Mouse (Mus musculus) heart, postnatal 0 days (tissue): ENCODE data around the gene Mcrs1. TPM values are rescaled to one million over a fixed set of nuclear protein-coding genes. Genes with fewer than 3 reads are reported as not detected.

Experiments
- ATAC-seq: fragments of 200-750 bp; cut with Nextera tagmentation; 2 replicates; pipeline ENCODE4 v1.8.0; 2017; ENCODE audit warnings: low read depth, moderate number of reproducible peaks, moderate library complexity; ENCODE audit not compliant: insufficient read depth
- DNase-seq: peaks from one replicate; pipeline ENCODE4 v3.0.0-alpha.2; 2016; ENCODE audit warnings: low spot score
- H3K27ac ChIP-seq: fragments of 300-500 bp; sonication (generic); 2 replicates; pipeline ENCODE4 v1.5.1; 2014; ENCODE audit warnings: low read depth, mild to moderate bottlenecking
- H3K27me3 ChIP-seq: fragments of 300-500 bp; sonication (generic); 2 replicates; pipeline ENCODE4 v1.6.1; 2014; ENCODE audit warnings: low read length, mixed read lengths; ENCODE audit not compliant: control insufficient read depth, insufficient read depth
- H3K36me3 ChIP-seq: fragments of 300-500 bp; sonication (generic); replicated peaks from 2 replicates; pipeline ENCODE4 v1.6.1; 2014; ENCODE audit warnings: low read length, mixed read lengths; ENCODE audit not compliant: control insufficient read depth, insufficient read depth
- H3K4me1 ChIP-seq: fragments of 300-500 bp; sonication (generic); 2 replicates; pipeline ENCODE4 v1.6.1; 2014; ENCODE audit warnings: antibody characterized with exemption; ENCODE audit not compliant: control insufficient read depth, insufficient read depth
- H3K4me2 ChIP-seq: fragments of 300-500 bp; sonication (generic); 2 replicates; pipeline ENCODE4 v1.6.1; 2014; ENCODE audit warnings: low read depth, mild to moderate bottlenecking, low read length, moderate library complexity
- H3K4me3 ChIP-seq: fragments of 300-500 bp; sonication (generic); 2 replicates; pipeline ENCODE4 v1.5.1; 2014; ENCODE audit warnings: low read depth, low read length
- H3K9ac ChIP-seq: fragments of 300-500 bp; sonication (generic); replicated peaks from 2 replicates; pipeline ENCODE4 v1.6.1; 2014; ENCODE audit warnings: low read depth, low read length, mixed read lengths
- H3K9me3 ChIP-seq: fragments of 300-500 bp; sonication (generic); replicated peaks from 2 replicates; pipeline ENCODE4 v1.6.1; 2016; ENCODE audit warnings: low read length; ENCODE audit not compliant: control insufficient read depth
- CTCF ChIP-seq: IDR thresholded peaks from 2 replicates; pipeline ENCODE4 v1.5.1; 2016; ENCODE audit warnings: antibody characterized with exemption, control low read depth, low read depth
- EP300 ChIP-seq: IDR thresholded peaks from 2 replicates; pipeline ENCODE4 v1.6.1; 2016; ENCODE audit warnings: antibody characterized with exemption, low read depth
- WGBS: fragments of 180-500 bp; shearing (Covaris S2); extraction: QIAGEN DNeasy Blood & Tissue Kit; methylation state at CpG from one replicate; pipeline ENCODE4 v1.1.7; 2014; 5-methylcytosine and 5-hydroxymethylcytosine counted together
- polyA plus RNA-seq: library from polyadenylated mRNA; unstranded; fragments of >200 nt; fragmentation: Nextera tagmentation; extraction: Ambion mirVana; gene quantifications from 2 replicates; pipeline ENCODE4 v1.2.1, GENCODE M21; 2015
- total RNA-seq: library from RNA; depleted of rRNA; stranded (reverse); fragments of >200 nt; gene quantifications from 2 replicates; pipeline ENCODE4 v1.2.3, GENCODE M21; 2014; ENCODE audit warnings: low replicate concordance

Mcrs1 gene
- total and polyA plus RNA-seq, 2 experiments from 2014 or later: 141 to 211 TPM

GRCm38 (mm10) chr15:99225081-99225810 is 26.5 kb downstream of the Mcrs1 start:
- Histone ChIP-seq H3K4me2 (peak overlapping the region; percentile 79), H3K27ac (no peak overlapping the region), H3K4me1 (peaks cover 4% of the 10 kb centered on the region; the same call in 1 of the 2 replicates), H3K4me3 (peak overlapping the region; percentile 55), H3K36me3 (no peaks in the 10 kb centered on the region), H3K9ac (no peak overlapping the region), H3K27me3 (peaks cover 96% of the 10 kb centered on the region), H3K9me3 (no peaks in the 10 kb centered on the region)
- TF ChIP-seq CTCF (no peak), EP300 (no peak)
- ATAC-seq: no peak
- 1% methylated on average over 22 of the region's 22 CpGs for WGBS
- no peak for DNase-seq

GRCm38 (mm10) chr15:99224208-99224911 is 27.4 kb downstream of the Mcrs1 start, which contains the start of gene Kcnh3:
Kcnh3 (plus strand) TSS chr15:99224861.
- peaks cover 4% of the 10 kb centered on the region; the same call in 1 of the 2 replicates for H3K4me1 ChIP-seq
- ATAC-seq (peak; percentile 34), DNase-seq (peak; percentile 36)
- H3K27ac ChIP-seq: no peak within 1 kb of the TSS
- H3K4me2 ChIP-seq: peak within 1 kb of the TSS; percentile 79
- no peaks in the 10 kb centered on the region for H3K9me3 ChIP-seq
- under 1% methylated on average over 53 of the region's 66 CpGs for WGBS
- H3K27me3 ChIP-seq: peaks cover 96% of the 10 kb centered on the region
- TF ChIP-seq EP300 (no peak), CTCF (no peak)
- H3K36me3 ChIP-seq: no peaks in the 10 kb centered on the region
- H3K9ac ChIP-seq: peak within 1 kb of the TSS; percentile 48; the same call in 1 of the 2 replicates
- H3K4me3 ChIP-seq: peak within 1 kb of the TSS; percentile 55

GRCm38 (mm10) chr15:99223585-99224207 is 28.1 kb downstream of the Mcrs1 start:
- Histone ChIP-seq H3K4me1 (peaks cover 4% of the 10 kb centered on the region; the same call in 1 of the 2 replicates), H3K36me3 (no peaks in the 10 kb centered on the region), H3K9me3 (no peaks in the 10 kb centered on the region), H3K4me3 (peak overlapping the region; percentile 55), H3K9ac (peak overlapping the region; percentile 48; the same call in 1 of the 2 replicates), H3K27me3 (peaks cover 92% of the 10 kb centered on the region), H3K27ac (no peak overlapping the region), H3K4me2 (peak overlapping the region; percentile 79)
- 1% methylated on average over 45 of the region's 46 CpGs for WGBS
- TF ChIP-seq EP300 (no peak), CTCF (no peak)
- no peak for DNase-seq
- no peak for ATAC-seq

GRCm38 (mm10) chr15:99222794-99223584 is 28.8 kb downstream of the Mcrs1 start:
- H3K36me3 ChIP-seq: no peaks in the 10 kb centered on the region
- no peak overlapping the region for H3K9ac ChIP-seq
- no peak overlapping the region for H3K27ac ChIP-seq
- H3K4me2 ChIP-seq: peak overlapping the region; percentile 79
- H3K4me3 ChIP-seq: peak overlapping the region; percentile 55
- H3K9me3 ChIP-seq: no peaks in the 10 kb centered on the region
- TF ChIP-seq CTCF (no peak), EP300 (no peak)
- ATAC-seq: no peak
- peaks cover 86% of the 10 kb centered on the region for H3K27me3 ChIP-seq
- no peak for DNase-seq
- peaks cover 4% of the 10 kb centered on the region; the same call in 1 of the 2 replicates for H3K4me1 ChIP-seq
- 7% methylated on average over 18 of the region's 18 CpGs for WGBS
